Mouse (Mus musculus) T-helper 2 cell (primary cell): ENCODE measurements around the gene Arsa.
"Not testable (repeated sequence)": the region's sequence is repeated elsewhere in the genome, so short reads cannot be mapped to it uniquely, and the experiment has no call there.

ENCODE experiments used
- in situ Hi-C: fragments of 300-600 bp; cut with MboI, MseI; formaldehyde crosslinking; loops from one replicate; pipeline ENCODE4 v1.15.1; 2025; ENCODE audit warnings: high pct_unique_total_duplicates

Arsa gene

GRCm38 (mm10) chr15:89455642-89456041, 21.6 kb downstream of the Arsa start:
- in situ Hi-C loops = no loop called here

- in situ Hi-C loops = no loop called here
Observed at GRCm38 (mm10) chr15:89454857-89455256, 22.4 kb downstream of the Arsa start.

- in situ Hi-C loops = no loop called here
Observed at GRCm38 (mm10) chr15:89453865-89454478, 23.3 kb downstream of the Arsa start, which contains the start of gene Mapk8ip2. Gene Mapk8ip2, plus strand, starts transcription at chr15:89453913.

DNA sequence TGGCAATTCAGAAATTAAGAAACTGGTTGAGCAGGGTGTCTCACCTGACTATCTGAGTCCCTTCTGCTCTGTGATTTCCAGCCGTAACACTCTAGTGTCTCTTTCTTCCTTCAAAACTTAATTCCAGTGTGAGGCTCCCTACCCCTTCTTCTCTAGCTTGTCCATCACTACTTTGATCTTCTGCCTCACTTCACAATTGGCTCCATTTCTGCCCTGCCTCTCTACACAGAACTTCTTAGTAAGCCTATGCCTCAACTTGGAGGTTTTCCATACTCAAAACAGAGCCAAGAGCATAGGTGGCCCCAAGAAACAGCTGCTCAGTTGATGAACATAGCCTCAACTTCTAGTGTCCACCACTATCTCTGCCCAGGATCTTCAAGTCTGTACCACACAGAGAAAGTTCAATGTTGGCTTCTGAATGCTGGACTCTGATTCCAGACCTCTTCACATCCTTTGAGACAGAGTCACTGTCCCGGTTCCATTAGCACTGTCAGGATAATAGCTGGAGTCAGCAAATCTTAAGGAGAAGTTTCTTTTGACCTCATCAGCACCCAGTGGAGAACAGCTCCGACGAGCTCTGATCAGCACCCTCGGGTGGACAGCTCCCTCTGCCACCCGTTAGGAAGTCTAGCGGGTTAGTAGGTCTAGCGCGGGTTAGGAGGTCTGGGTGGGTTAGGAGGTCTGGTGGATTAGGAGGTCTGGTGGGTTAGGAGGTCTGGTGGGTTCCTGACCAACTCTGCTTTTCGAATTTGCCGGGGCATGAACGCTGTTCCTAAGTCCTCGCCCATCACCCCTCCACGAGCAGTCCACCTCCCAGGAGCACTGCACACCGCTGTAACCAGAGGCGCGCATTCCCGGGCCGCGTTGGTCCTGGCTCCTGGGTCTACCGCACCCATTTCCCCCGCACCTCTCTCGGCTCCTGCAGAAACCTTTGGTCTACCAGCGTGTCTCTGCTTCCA, 24.0 kb downstream of the Arsa start:
- in situ Hi-C loops = no loop called here

DNA sequence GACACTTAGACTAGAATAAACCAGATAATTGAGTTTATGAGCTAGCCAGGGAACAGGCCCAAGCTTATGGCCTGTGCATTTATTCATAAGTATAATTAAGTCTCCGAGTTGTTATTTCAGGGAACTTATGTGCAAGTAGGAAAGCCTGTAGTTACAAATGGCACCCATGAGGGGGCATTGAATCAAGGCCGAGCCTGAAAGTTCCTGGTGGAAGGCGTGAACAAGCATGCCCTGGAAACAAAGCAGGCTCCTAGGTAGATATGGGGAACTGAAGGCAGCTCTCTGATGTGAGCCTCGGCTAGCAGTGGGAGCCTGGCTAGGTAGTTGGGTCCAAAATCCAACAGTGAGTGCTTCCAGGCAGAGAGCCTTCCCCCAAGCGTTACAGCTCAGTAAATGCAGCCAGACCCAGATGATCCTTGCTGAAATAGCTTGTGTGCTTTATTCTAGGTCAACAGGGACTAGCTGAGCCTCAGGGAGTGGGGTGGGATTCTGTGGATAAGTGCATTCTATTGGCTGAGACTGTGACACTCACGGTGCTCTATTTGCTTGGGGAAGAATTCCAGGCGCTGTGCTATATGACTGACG, 34.6 kb downstream of the Arsa start:
- in situ Hi-C loops = no loop called here

DNA sequence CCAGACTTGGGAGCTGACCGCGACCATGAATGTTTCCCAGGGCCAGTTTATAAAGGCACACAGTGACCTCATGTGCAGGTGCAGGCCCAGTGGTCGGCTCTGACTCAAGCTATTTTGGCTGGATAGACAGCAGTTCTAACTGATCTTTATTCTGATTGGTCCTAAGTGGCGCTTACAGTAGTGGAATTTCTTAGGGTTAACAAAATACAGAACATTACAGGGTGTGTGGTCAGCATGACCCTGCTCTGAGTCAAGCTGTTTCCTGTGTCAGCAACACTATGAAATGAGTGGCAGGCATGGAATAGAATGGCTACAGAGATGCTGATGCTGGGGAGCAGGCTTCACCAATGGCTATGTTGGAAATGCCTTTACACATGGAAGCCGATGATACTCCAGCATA, 41.3 kb downstream of the Arsa start:
- in situ Hi-C loops = no loop called here

- in situ Hi-C loops = no loop called here
Observed at GRCm38 (mm10) chr15:89434136-89434535, 43.1 kb downstream of the Arsa start.

- in situ Hi-C loops = no loop called here
Observed at GRCm38 (mm10) chr15:89432946-89433345, 44.3 kb downstream of the Arsa start.

- in situ Hi-C loops = no loop called here
Observed at GRCm38 (mm10) chr15:89431806-89432205, 45.4 kb downstream of the Arsa start.

GRCm38 (mm10) chr15:89431271-89431670, 46.0 kb downstream of the Arsa start:
- in situ Hi-C loops = no loop called here

DNA sequence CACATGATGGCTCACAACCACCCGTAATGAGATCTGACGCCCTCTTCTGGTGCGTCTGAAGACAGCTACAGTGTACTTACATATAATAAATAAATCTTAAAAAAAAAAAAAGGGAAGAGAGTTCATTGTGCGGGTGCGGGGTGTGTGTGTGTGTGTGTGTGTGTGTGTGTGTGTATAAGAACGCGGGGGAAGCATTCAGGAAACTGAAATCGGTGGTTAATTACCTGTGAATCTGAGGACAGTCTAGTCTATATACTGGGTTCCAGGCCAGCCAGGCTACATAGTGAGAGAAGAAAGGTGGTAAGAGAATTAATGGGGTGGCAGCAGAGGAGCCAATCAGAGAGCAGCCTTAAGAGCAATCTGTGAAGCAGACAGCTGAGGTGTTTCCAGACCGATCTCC, 46.5 kb downstream of the Arsa start:
- in situ Hi-C loops = not testable (repeated sequence)

DNA sequence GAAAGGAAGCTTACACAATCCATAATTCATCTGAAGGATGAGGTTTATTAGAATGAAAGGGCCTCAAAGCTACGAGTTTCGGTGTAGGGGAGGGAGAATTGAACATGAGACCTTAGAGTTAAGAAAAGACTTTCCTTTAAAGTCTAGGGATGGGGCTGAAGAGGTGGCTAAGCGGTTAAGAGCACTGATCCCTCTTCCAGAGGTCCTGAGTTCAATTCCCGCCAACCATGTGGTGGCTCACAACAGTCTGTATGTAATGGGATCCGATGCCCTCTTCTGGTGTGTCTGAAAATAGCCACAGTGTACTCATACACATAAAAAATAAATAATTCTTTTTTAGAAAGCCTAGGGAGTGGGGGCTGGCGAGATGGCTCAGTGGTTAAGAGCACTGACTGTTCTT, 46.9 kb downstream of the Arsa start:
- in situ Hi-C loops = no loop called here

GRCm38 (mm10) chr15:89429352-89430221, 47.6 kb downstream of the Arsa start, which contains the start of the genes C730034F03Rik, Gm44502 and Chkb:
Gene C730034F03Rik, plus strand, starts transcription at chr15:89429589.
Gene Gm44502, minus strand, starts transcription at chr15:89429696.
Gene Chkb, minus strand, starts transcription at chr15:89429908.
- in situ Hi-C loops = no loop called here

- in situ Hi-C loops = no loop called here
Observed at GRCm38 (mm10) chr15:89428821-89429351, 48.3 kb downstream of the Arsa start.

DNA sequence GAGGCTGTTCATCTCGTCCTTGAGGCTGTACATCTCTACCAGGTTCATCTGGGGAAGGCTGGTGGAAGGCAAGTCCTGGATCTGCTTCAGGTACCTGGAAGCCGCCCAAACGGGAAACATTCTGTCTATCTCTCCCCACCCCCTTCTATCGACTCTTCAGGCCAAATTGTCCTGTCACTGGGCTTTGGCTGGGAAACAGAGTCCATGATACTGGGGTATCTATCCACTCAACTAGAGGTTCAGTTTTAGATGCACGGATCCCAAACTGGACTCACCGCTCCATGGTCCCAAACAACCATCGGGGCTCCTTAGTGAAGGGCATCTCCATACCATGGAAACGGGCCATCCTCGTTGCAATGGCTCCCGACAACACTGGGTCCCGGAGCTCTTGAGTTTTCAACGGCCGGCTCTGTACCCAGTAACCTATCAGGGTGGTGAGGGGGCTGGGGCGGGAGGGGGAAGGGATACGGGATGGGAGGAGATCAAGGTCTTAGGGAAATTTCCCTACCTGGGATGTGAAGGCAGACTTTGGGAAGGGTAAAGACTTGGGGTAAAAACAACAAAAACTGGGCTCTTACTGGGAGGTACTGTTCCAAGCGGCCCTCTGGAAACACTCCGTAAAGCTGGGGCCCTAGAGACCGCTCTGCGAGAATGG, 49.0 kb downstream of the Arsa start:
- in situ Hi-C loops = no loop called here

DNA sequence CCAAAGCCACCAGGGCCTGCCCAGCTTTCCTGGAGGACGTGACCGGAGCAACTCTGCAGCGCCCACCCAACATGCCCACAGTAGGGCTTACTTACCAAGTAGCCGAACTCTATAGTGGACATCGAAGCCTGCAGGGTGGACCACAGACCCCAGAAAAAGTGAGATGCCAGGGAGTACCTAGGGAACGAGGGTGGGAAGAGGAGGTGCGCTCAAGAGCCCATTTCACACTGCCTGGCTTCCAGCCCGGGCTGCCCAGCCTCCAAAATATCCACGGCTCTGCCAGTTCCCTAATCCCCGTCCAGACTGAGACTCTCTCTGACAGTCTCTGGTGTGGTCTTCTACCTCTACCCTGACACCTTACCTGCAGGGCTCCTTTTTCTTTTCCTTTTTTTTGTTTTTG, 50.5 kb downstream of the Arsa start:
- in situ Hi-C loops = no loop called here

GRCm38 (mm10) chr15:89425711-89426121, 51.5 kb downstream of the Arsa start, which contains the start of gene Cpt1b:
Gene Cpt1b, minus strand, starts transcription at chr15:89425863.
- in situ Hi-C loops = no loop called here

- in situ Hi-C loops = no loop called here
Observed at GRCm38 (mm10) chr15:89424621-89425020, 52.6 kb downstream of the Arsa start.
